Mouse (Mus musculus): ENCODE data around the gene Ccnd3. TPM values are rescaled to one million over a fixed set of nuclear protein-coding genes. Genes with fewer than 3 reads are reported as not detected.

Ccnd3 gene
- polyA plus RNA-seq, 1 experiment from 2014 or later = 260 TPM

DNA sequence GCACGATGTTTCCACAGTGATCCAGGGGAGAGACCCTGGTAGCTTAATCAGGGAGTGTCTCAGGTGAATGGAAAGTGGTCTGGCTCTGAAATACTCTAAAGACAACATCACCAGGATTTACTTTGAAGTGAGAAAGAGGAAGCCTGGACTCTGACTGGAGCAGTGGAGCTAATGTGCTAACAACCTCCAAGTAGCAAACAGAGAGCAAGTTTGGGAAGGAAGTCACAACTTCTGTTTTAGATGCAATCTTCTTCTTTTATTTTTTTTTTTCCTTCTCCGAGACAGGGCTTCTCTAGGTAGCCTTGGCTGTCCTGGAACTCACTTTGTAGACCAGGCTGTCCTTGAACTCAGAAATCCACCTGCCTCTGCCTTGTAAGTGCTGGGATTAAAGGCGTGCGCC lies 104.3 kb downstream of the Ccnd3 start:
- DNase-seq (ENCODE audit: low spot score) (no peak), ATAC-seq (ENCODE audit: insufficient read depth, low FRiP score, low TSS enrichment) (no peak)
- 97% methylated on average over 4 of the region's 4 CpGs for WGBS
- H3K4me2 ChIP-seq (ENCODE audit: low read depth) = no peak overlapping the region
- H3K4me3 ChIP-seq (ENCODE audit: low read depth, low read length) = no peak overlapping the region
- no peak overlapping the region for H3K9ac ChIP-seq (ENCODE audit: low read length)
- H3K4me1 ChIP-seq (ENCODE audit: control insufficient read depth, insufficient read depth, low read length) = peaks cover 11% of the 10 kb centered on the region
- no peaks in the 10 kb centered on the region; the same call in 1 of the 2 replicates for H3K36me3 ChIP-seq (ENCODE audit: control insufficient read depth, insufficient read depth, low read length)
- H3K9me3 ChIP-seq (ENCODE audit: control insufficient read depth, low read length) = no peaks in the 10 kb centered on the region
- H3K27me3 ChIP-seq (ENCODE audit: control insufficient read depth, insufficient read depth, low read length) = no peaks in the 10 kb centered on the region
- no peak overlapping the region for H3K27ac ChIP-seq (ENCODE audit: low read depth, low read length)

DNA sequence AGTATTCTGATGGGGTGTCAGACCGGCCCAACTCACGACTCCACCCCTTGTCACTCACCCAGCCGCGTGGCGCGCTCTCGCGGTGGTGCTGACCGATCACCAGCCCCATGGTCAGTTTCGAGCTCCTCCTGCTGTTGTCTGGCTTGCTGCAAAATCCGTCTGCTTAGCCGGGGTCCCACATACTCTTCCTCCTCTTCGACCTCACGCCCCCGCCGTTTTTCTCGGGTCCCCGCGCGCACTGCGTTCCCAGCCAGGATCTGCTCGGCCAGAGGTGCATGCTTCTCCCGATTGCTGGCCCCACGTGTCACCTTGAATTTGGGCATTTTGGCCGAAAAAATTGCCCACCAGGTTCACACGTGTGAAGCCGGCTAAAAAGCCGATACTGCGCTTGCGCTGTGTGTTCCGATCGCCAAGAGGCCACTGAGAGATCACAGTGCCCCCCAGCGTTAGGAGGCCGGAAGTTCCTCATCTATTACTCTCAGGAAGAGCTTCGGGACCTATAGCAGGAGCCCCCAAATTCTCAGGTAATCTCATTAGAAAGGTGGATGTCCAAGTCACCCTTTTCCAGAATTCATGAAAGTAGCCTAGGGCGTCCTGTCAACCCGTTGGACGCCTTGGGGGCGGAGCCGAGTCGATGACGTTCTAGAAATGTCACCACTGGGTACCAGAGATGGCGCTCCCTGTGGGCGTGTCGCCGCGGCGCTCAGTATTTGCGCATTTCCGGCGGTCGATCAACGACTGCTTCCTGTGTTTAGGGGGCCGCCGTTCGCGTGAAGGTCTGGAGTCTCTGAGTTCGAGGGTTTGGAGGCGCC lies 106.2 kb downstream of the Ccnd3 start, which contains the start of the genes Bysl, Med20 and Gm20517:
Gene Bysl, minus strand, starts transcription at position 644 of the 812 bp plus-strand sequence.
Gene Med20, plus strand, starts transcription at position 734 of the 812 bp plus-strand sequence.
Gene Gm20517, plus strand, starts transcription at position 741 of the 812 bp plus-strand sequence.
- under 1% methylated on average over 59 of the region's 59 CpGs for WGBS
- peaks cover 2% of the 10 kb centered on the region; the same call in 1 of the 2 replicates for H3K36me3 ChIP-seq (ENCODE audit: control insufficient read depth, insufficient read depth, low read length)
- ATAC-seq (ENCODE audit: insufficient read depth, low FRiP score, low TSS enrichment) = peak; percentile 92
- peak; percentile 97 for DNase-seq (ENCODE audit: low spot score)
- peak within 1 kb of the TSS; percentile 88 for H3K4me3 ChIP-seq (ENCODE audit: low read depth, low read length)
- no peaks in the 10 kb centered on the region for H3K27me3 ChIP-seq (ENCODE audit: control insufficient read depth, insufficient read depth, low read length)
- H3K4me2 ChIP-seq (ENCODE audit: low read depth) = peak within 1 kb of the TSS; percentile 88
- peak within 1 kb of the TSS; percentile 73 for H3K9ac ChIP-seq (ENCODE audit: low read length)
- no peaks in the 10 kb centered on the region for H3K9me3 ChIP-seq (ENCODE audit: control insufficient read depth, low read length)
- peaks cover 11% of the 10 kb centered on the region for H3K4me1 ChIP-seq (ENCODE audit: control insufficient read depth, insufficient read depth, low read length)
- no peak within 1 kb of the TSS for H3K27ac ChIP-seq (ENCODE audit: low read depth, low read length)

DNA sequence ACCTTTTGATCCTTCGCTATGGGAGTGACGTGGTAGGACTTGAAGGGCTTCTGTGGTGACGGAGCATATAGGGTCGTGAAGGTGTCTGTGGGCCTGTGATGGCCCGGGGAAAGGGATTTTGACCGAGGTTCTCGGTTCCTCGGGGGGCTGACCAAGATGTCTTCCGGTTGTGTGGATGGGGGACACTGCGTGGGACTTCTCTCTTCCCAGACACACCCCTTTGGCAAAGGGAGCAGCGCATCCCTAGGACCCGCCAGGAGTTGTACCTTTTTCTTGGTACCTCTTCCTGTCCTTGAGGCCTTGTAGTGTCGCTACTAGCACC lies 106.8 kb downstream of the Ccnd3 start:
- DNase-seq (ENCODE audit: low spot score) = no peak
- no peaks in the 10 kb centered on the region for H3K9me3 ChIP-seq (ENCODE audit: control insufficient read depth, low read length)
- peak overlapping the region; percentile 88 for H3K4me3 ChIP-seq (ENCODE audit: low read depth, low read length)
- H3K9ac ChIP-seq (ENCODE audit: low read length) = peak overlapping the region; percentile 73
- no peak overlapping the region for H3K27ac ChIP-seq (ENCODE audit: low read depth, low read length)
- peaks cover 2% of the 10 kb centered on the region; the same call in 1 of the 2 replicates for H3K36me3 ChIP-seq (ENCODE audit: control insufficient read depth, insufficient read depth, low read length)
- ATAC-seq (ENCODE audit: insufficient read depth, low FRiP score, low TSS enrichment) = no peak
- H3K27me3 ChIP-seq (ENCODE audit: control insufficient read depth, insufficient read depth, low read length) = no peaks in the 10 kb centered on the region
- H3K4me2 ChIP-seq (ENCODE audit: low read depth) = peak overlapping the region; percentile 88
- peaks cover 11% of the 10 kb centered on the region for H3K4me1 ChIP-seq (ENCODE audit: control insufficient read depth, insufficient read depth, low read length)
- 1% methylated on average over 13 of the region's 13 CpGs for WGBS

DNA sequence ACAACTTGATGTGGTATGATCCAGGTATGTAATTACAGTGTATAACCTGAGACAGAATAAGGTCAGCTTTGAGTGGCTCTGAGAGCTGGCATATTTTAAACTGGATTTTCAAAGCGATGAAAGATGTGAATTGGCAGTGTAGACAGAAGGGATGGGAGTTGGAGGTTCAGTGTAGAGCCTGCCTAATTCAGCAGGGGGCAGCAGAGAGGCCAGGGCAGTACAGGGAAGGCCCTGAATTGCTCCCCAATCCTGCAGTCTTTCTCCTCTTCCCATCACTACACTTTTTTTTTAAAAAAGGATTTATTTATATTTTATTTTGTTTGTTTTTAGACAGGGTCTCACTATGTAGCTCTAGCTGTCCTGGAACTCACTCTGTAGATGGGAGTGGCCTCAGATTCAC lies 109.2 kb downstream of the Ccnd3 start:
- H3K27ac ChIP-seq (ENCODE audit: low read depth, low read length) = no peak overlapping the region
- no peak for ATAC-seq (ENCODE audit: insufficient read depth, low FRiP score, low TSS enrichment)
- H3K4me2 ChIP-seq (ENCODE audit: low read depth) = no peak overlapping the region
- peaks cover 11% of the 10 kb centered on the region for H3K4me1 ChIP-seq (ENCODE audit: control insufficient read depth, insufficient read depth, low read length)
- no peak overlapping the region for H3K9ac ChIP-seq (ENCODE audit: low read length)
- H3K4me3 ChIP-seq (ENCODE audit: low read depth, low read length) = no peak overlapping the region
- WGBS = 83% methylated on average over 1 of the region's 1 CpGs
- H3K36me3 ChIP-seq (ENCODE audit: control insufficient read depth, insufficient read depth, low read length) = peaks cover 4% of the 10 kb centered on the region; the same call in 1 of the 2 replicates
- no peaks in the 10 kb centered on the region for H3K9me3 ChIP-seq (ENCODE audit: control insufficient read depth, low read length)
- no peaks in the 10 kb centered on the region for H3K27me3 ChIP-seq (ENCODE audit: control insufficient read depth, insufficient read depth, low read length)
- DNase-seq (ENCODE audit: low spot score) = no peak

DNA sequence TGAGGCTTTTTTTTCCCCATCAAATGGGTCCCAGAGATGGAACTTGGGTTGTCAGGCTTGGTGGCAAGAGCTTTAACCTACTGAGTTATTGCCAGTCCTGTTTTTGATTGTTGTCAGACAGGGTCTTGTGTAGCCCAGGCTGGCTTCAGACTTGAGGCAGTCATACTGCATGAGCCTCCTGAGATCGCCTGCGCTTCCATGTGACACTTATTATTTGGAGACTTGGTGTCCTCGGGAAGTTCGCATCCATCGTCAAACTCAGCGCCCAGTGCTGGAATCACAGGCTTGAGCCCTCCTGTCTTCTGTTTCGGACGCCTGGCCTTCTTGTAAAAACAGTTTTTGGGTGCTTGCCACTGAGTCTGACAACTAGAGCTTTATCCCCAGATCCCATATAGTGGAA lies 111.3 kb downstream of the Ccnd3 start:
- Histone ChIP-seq H3K27ac (ENCODE audit: low read depth, low read length) (no peak overlapping the region), H3K36me3 (ENCODE audit: control insufficient read depth, insufficient read depth, low read length) (peaks cover 4% of the 10 kb centered on the region), H3K9me3 (ENCODE audit: control insufficient read depth, low read length) (no peaks in the 10 kb centered on the region), H3K9ac (ENCODE audit: low read length) (no peak overlapping the region), H3K4me2 (ENCODE audit: low read depth) (no peak overlapping the region), H3K4me1 (ENCODE audit: control insufficient read depth, insufficient read depth, low read length) (peaks cover 6% of the 10 kb centered on the region), H3K4me3 (ENCODE audit: low read depth, low read length) (no peak overlapping the region), H3K27me3 (ENCODE audit: control insufficient read depth, insufficient read depth, low read length) (no peaks in the 10 kb centered on the region)
- DNase-seq (ENCODE audit: low spot score) (no peak), ATAC-seq (ENCODE audit: insufficient read depth, low FRiP score, low TSS enrichment) (no peak)
- 97% methylated on average over 8 of the region's 8 CpGs for WGBS

DNA sequence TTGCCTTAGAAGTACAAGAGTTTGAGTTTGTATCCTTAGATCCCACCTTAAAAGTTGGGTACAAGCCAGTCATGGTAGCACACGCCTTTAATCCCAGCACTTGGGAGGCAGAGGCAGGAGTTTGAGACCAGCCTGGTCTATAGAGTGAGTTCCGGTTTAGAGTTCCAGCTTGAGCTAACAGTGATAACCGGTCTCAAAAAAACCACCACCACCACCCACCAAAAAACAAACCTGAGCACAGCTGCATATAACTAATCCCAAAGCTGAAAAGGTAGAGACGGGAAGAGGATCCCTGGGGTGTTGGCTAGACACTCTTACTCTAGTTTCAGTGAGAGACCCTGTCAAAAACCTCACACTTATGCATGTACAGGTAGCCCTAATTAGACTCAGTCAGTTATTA lies 111.8 kb downstream of the Ccnd3 start:
- Histone ChIP-seq H3K9ac (ENCODE audit: low read length) (no peak overlapping the region), H3K27ac (ENCODE audit: low read depth, low read length) (no peak overlapping the region), H3K4me1 (ENCODE audit: control insufficient read depth, insufficient read depth, low read length) (peaks cover 6% of the 10 kb centered on the region), H3K4me3 (ENCODE audit: low read depth, low read length) (no peak overlapping the region), H3K9me3 (ENCODE audit: control insufficient read depth, low read length) (no peaks in the 10 kb centered on the region), H3K36me3 (ENCODE audit: control insufficient read depth, insufficient read depth, low read length) (peaks cover 4% of the 10 kb centered on the region), H3K4me2 (ENCODE audit: low read depth) (no peak overlapping the region), H3K27me3 (ENCODE audit: control insufficient read depth, insufficient read depth, low read length) (no peaks in the 10 kb centered on the region)
- 89% methylated on average over 4 of the region's 4 CpGs for WGBS
- DNase-seq (ENCODE audit: low spot score) = no peak
- no peak for ATAC-seq (ENCODE audit: insufficient read depth, low FRiP score, low TSS enrichment)

DNA sequence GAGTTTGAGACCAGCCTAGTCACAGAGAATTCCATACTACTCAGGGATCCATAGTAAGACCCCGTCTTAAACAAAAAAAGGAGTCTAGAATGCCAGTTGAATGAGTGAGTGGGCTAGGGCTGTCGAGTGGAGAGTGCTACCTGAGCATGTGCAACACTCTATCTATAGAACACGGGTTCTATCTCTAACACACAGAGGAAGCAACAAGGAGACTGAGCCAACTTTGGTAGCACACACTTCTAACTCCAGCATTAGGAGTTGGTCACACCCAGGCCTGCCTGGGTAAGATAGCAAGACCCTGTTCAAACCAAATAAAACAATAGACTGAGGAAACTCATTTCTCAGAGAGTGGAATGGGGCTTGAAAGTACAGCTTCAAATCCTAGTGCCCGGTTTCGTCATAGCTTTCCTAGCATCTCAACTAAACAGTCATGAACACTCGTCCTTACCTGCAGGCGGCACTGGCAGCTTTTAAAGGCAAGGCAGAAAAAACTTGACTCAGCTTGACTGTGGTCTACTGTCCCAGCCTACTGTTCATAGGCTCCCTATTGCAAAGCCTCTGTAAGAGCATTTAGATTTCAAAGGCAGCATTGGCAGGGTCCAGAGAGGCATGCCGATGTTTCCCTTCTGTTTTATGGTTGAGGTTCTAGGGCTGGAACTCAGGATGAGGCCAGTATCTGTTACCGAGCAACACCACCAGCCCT lies 112.9 kb downstream of the Ccnd3 start:
- H3K27ac ChIP-seq (ENCODE audit: low read depth, low read length) = no peak overlapping the region

DNA sequence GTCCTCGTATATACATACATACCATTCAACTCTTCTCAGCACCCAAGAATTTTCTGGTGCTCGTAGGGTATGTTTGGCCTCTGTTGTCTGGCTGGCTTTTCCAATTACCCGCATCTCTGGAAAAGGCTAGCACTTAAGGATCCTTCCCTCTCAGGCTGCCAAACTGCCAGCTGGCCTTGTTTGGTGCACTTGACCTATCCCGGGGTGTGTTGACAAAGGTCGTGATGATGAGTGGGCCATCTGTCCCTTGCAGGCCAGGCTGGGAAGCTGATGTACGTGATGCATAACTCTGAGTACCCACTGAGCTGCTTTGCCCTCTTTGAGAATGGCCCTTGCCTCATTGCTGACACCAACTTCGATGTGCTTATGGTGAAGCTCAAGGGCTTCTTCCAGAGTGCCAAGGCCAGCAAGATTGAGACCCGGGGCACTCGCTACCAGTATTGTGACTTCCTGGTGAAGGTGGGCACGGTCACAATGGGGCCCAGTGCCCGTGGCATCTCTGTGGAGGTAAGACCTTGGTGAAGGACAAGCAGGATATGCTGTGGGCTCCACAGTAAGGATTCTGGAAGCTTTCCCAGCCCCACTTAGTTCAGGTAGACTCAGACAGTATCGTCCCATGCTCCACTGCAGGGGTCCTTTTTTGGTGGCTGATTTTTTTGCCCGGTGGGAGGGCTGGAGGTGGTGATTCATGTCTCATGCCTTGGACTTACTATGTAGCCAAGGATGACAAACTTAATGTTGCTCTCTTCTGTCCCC lies 113.9 kb downstream of the Ccnd3 start:
- Histone ChIP-seq H3K9me3 (ENCODE audit: control insufficient read depth, low read length) (no peaks in the 10 kb centered on the region), H3K27ac (ENCODE audit: low read depth, low read length) (no peak overlapping the region), H3K4me2 (ENCODE audit: low read depth) (no peak overlapping the region), H3K4me1 (ENCODE audit: control insufficient read depth, insufficient read depth, low read length) (no peaks in the 10 kb centered on the region), H3K36me3 (ENCODE audit: control insufficient read depth, insufficient read depth, low read length) (peaks cover 14% of the 10 kb centered on the region), H3K4me3 (ENCODE audit: low read depth, low read length) (no peak overlapping the region), H3K9ac (ENCODE audit: low read length) (no peak overlapping the region), H3K27me3 (ENCODE audit: control insufficient read depth, insufficient read depth, low read length) (no peaks in the 10 kb centered on the region)
- 86% methylated on average over 13 of the region's 13 CpGs for WGBS
- no peak for DNase-seq (ENCODE audit: low spot score)
- ATAC-seq (ENCODE audit: insufficient read depth, low FRiP score, low TSS enrichment) = no peak

More for the DNA sequence above, 112.9 kb downstream of the Ccnd3 start:
- 93% methylated on average over 9 of the region's 9 CpGs for WGBS
- ATAC-seq (ENCODE audit: insufficient read depth, low FRiP score, low TSS enrichment) (no peak), DNase-seq (ENCODE audit: low spot score) (no peak)
- Histone ChIP-seq H3K4me3 (ENCODE audit: low read depth, low read length) (no peak overlapping the region), H3K4me2 (ENCODE audit: low read depth) (no peak overlapping the region), H3K9ac (ENCODE audit: low read length) (no peak overlapping the region), H3K36me3 (ENCODE audit: control insufficient read depth, insufficient read depth, low read length) (peaks cover 9% of the 10 kb centered on the region), H3K27me3 (ENCODE audit: control insufficient read depth, insufficient read depth, low read length) (no peaks in the 10 kb centered on the region), H3K9me3 (ENCODE audit: control insufficient read depth, low read length) (no peaks in the 10 kb centered on the region), H3K4me1 (ENCODE audit: control insufficient read depth, insufficient read depth, low read length) (peaks cover under 1% of the 10 kb centered on the region; the same call in 1 of the 2 replicates)
